Mouse (Mus musculus) lung, embryonic 15.5 days (tissue): ENCODE data around the gene Mesp2. TPM values are rescaled to one million over a fixed set of nuclear protein-coding genes. Genes with fewer than 3 reads are reported as not detected.

Experiments
- ATAC-seq: fragments of 200-750 bp; cut with Nextera tagmentation; 2 replicates; pipeline ENCODE4 v1.8.0; 2017; ENCODE audit warnings: moderate number of reproducible peaks, borderline replicate concordance; ENCODE audit not compliant: low FRiP score, low TSS enrichment; ENCODE audit errors: extremely low read depth
- H3K27ac ChIP-seq: fragments of 300-500 bp; sonication (generic); 2 replicates; pipeline ENCODE4 v1.5.1; 2015; ENCODE audit warnings: moderate library complexity, mild to moderate bottlenecking, inconsistent platforms
- H3K27me3 ChIP-seq: fragments of 300-500 bp; sonication (generic); 2 replicates; pipeline ENCODE4 v1.6.1; 2015; ENCODE audit warnings: inconsistent platforms
- H3K36me3 ChIP-seq: fragments of 300-500 bp; sonication (generic); 2 replicates; pipeline ENCODE4 v1.6.1; 2015; ENCODE audit warnings: inconsistent platforms
- H3K4me1 ChIP-seq: fragments of 300-500 bp; sonication (generic); 2 replicates; pipeline ENCODE4 v1.6.1; 2015; ENCODE audit warnings: inconsistent platforms
- H3K4me2 ChIP-seq: fragments of 300-500 bp; sonication (generic); 2 replicates; pipeline ENCODE4 v1.6.1; 2015; ENCODE audit warnings: inconsistent platforms, mild to moderate bottlenecking, moderate library complexity
- H3K4me3 ChIP-seq: fragments of 300-500 bp; sonication (generic); 2 replicates; pipeline ENCODE4 v1.5.1; 2015; ENCODE audit warnings: mild to moderate bottlenecking, inconsistent platforms
- H3K9ac ChIP-seq: fragments of 300-500 bp; sonication (generic); 2 replicates; pipeline ENCODE4 v1.6.1; 2015; ENCODE audit warnings: inconsistent platforms
- H3K9me3 ChIP-seq: fragments of 300-500 bp; sonication (generic); 2 replicates; pipeline ENCODE4 v1.6.1; 2016; ENCODE audit warnings: inconsistent platforms
- WGBS: fragments of 180-500 bp; shearing (Covaris S2); methylation state at CpG from one replicate; pipeline ENCODE4 v1.1.7; 2015; 5-methylcytosine and 5-hydroxymethylcytosine counted together
- polyA plus RNA-seq: library from polyadenylated mRNA; unstranded; fragments of >200 nt; fragmentation: Nextera tagmentation; extraction: Ambion mirVana; gene quantifications from 2 replicates; pipeline ENCODE4 v1.2.1, GENCODE M21; 2015

The Mesp2 gene
- polyA plus RNA-seq, 1 experiment from 2014 or later, result 0.56 TPM

GRCm38 (mm10) chr7:79818321-79818720 is 7.8 kb downstream of the Mesp2 start:
- ATAC-seq, result no peak
- Histone ChIP-seq H3K4me3 (no peak overlapping the region), H3K36me3 (no peaks in the 10 kb centered on the region), H3K27me3 (no peaks in the 10 kb centered on the region; the same call in 1 of the 2 replicates), H3K9ac (no peak overlapping the region), H3K9me3 (no peaks in the 10 kb centered on the region), H3K4me1 (0 out of 2 replicates have a peak, but pooled peaks cover 8% of the 10 kb centered on the region), H3K27ac (no peak overlapping the region), H3K4me2 (no peak overlapping the region)
- WGBS, result 11% methylated on average over 6 of the region's 6 CpGs

- H3K9me3 ChIP-seq, result no peaks in the 10 kb centered on the region
- H3K27ac ChIP-seq, result no peak overlapping the region
- no peaks in the 10 kb centered on the region for H3K36me3 ChIP-seq
- 15% methylated on average over 4 of the region's 4 CpGs for WGBS
- no peak for ATAC-seq
- H3K9ac ChIP-seq, result no peak overlapping the region
- H3K4me1 ChIP-seq, result 0 out of 2 replicates have a peak, but pooled peaks cover 8% of the 10 kb centered on the region
- H3K27me3 ChIP-seq, result no peaks in the 10 kb centered on the region; the same call in 1 of the 2 replicates
- no peak overlapping the region for H3K4me2 ChIP-seq
- no peak overlapping the region for H3K4me3 ChIP-seq
Measured at GRCm38 (mm10) chr7:79819515-79819914, 9.0 kb downstream of the Mesp2 start.

- no peak for ATAC-seq
- Histone ChIP-seq H3K27ac (no peak overlapping the region), H3K9ac (no peak overlapping the region), H3K4me3 (no peak overlapping the region), H3K27me3 (no peaks in the 10 kb centered on the region; the same call in 1 of the 2 replicates), H3K36me3 (no peaks in the 10 kb centered on the region), H3K9me3 (no peaks in the 10 kb centered on the region), H3K4me1 (0 out of 2 replicates have a peak, but pooled peaks cover 8% of the 10 kb centered on the region), H3K4me2 (no peak overlapping the region)
- WGBS, result 49% methylated on average over 11 of the region's 11 CpGs
Measured at GRCm38 (mm10) chr7:79819996-79820395, 9.5 kb downstream of the Mesp2 start.

- no peak overlapping the region for H3K4me3 ChIP-seq
- WGBS, result 61% methylated on average over 12 of the region's 12 CpGs
- H3K27ac ChIP-seq, result no peak overlapping the region
- H3K27me3 ChIP-seq, result no peaks in the 10 kb centered on the region; the same call in 1 of the 2 replicates
- no peaks in the 10 kb centered on the region for H3K9me3 ChIP-seq
- no peak overlapping the region for H3K9ac ChIP-seq
- ATAC-seq, result no peak
- H3K4me1 ChIP-seq, result 0 out of 2 replicates have a peak, but pooled peaks cover 8% of the 10 kb centered on the region
- no peak overlapping the region for H3K4me2 ChIP-seq
- H3K36me3 ChIP-seq, result no peaks in the 10 kb centered on the region
Measured at GRCm38 (mm10) chr7:79822092-79822695, 11.7 kb downstream of the Mesp2 start.

GRCm38 (mm10) chr7:79828341-79828740 is 17.8 kb downstream of the Mesp2 start:
- no peak overlapping the region for H3K9ac ChIP-seq
- WGBS, result 68% methylated on average over 3 of the region's 3 CpGs
- H3K4me1 ChIP-seq, result peaks cover 9% of the 10 kb centered on the region; the same call in 1 of the 2 replicates
- H3K36me3 ChIP-seq, result no peaks in the 10 kb centered on the region
- H3K27me3 ChIP-seq, result no peaks in the 10 kb centered on the region
- H3K4me2 ChIP-seq, result no peak overlapping the region
- ATAC-seq, result no peak
- no peak overlapping the region for H3K27ac ChIP-seq
- H3K4me3 ChIP-seq, result no peak overlapping the region
- H3K9me3 ChIP-seq, result no peaks in the 10 kb centered on the region

GRCm38 (mm10) chr7:79831145-79831544 is 20.6 kb downstream of the Mesp2 start:
- no peak overlapping the region for H3K4me3 ChIP-seq
- no peaks in the 10 kb centered on the region for H3K27me3 ChIP-seq
- peak overlapping the region; percentile 20 for H3K27ac ChIP-seq
- no peak for ATAC-seq
- peaks cover 9% of the 10 kb centered on the region; the same call in 1 of the 2 replicates for H3K4me1 ChIP-seq
- no peaks in the 10 kb centered on the region for H3K9me3 ChIP-seq
- no peak overlapping the region for H3K9ac ChIP-seq
- no peaks in the 10 kb centered on the region for H3K36me3 ChIP-seq
- WGBS, result 41% methylated on average over 6 of the region's 6 CpGs
- H3K4me2 ChIP-seq, result no peak overlapping the region

- Histone ChIP-seq H3K9ac (no peak overlapping the region), H3K4me2 (no peak overlapping the region), H3K9me3 (no peaks in the 10 kb centered on the region), H3K27me3 (no peaks in the 10 kb centered on the region), H3K4me3 (no peak overlapping the region), H3K36me3 (no peaks in the 10 kb centered on the region), H3K4me1 (peaks cover 9% of the 10 kb centered on the region; the same call in 1 of the 2 replicates), H3K27ac (peak overlapping the region; percentile 20)
- 32% methylated on average over 6 of the region's 6 CpGs for WGBS
- no peak for ATAC-seq
Measured at GRCm38 (mm10) chr7:79831585-79831984, 21.1 kb downstream of the Mesp2 start.

GRCm38 (mm10) chr7:79832980-79833379 is 22.5 kb downstream of the Mesp2 start:
- Histone ChIP-seq H3K27me3 (no peaks in the 10 kb centered on the region), H3K4me1 (peaks cover 9% of the 10 kb centered on the region; the same call in 1 of the 2 replicates), H3K9ac (no peak overlapping the region), H3K4me3 (no peak overlapping the region), H3K9me3 (no peaks in the 10 kb centered on the region), H3K27ac (no peak overlapping the region), H3K4me2 (no peak overlapping the region), H3K36me3 (no peaks in the 10 kb centered on the region)
- no peak for ATAC-seq

- Histone ChIP-seq H3K9me3 (no peaks in the 10 kb centered on the region), H3K9ac (no peak overlapping the region), H3K36me3 (no peaks in the 10 kb centered on the region), H3K27ac (no peak overlapping the region), H3K4me2 (no peak overlapping the region), H3K4me1 (peaks cover 9% of the 10 kb centered on the region; the same call in 1 of the 2 replicates), H3K4me3 (no peak overlapping the region), H3K27me3 (no peaks in the 10 kb centered on the region)
- 87% methylated on average over 6 of the region's 6 CpGs for WGBS
- no peak for ATAC-seq
Measured at GRCm38 (mm10) chr7:79835196-79835595, 24.7 kb downstream of the Mesp2 start.

- no peak overlapping the region for H3K4me2 ChIP-seq
- H3K9ac ChIP-seq, result no peak overlapping the region
- no peaks in the 10 kb centered on the region for H3K9me3 ChIP-seq
- H3K36me3 ChIP-seq, result no peaks in the 10 kb centered on the region
- no peaks in the 10 kb centered on the region for H3K27me3 ChIP-seq
- no peaks in the 10 kb centered on the region for H3K4me1 ChIP-seq
- no peak overlapping the region for H3K27ac ChIP-seq
- 34% methylated on average over 2 of the region's 2 CpGs for WGBS
- no peak overlapping the region for H3K4me3 ChIP-seq
- ATAC-seq, result no peak
Measured at GRCm38 (mm10) chr7:79837247-79837646, 26.7 kb downstream of the Mesp2 start.

- Histone ChIP-seq H3K27me3 (peaks cover 5% of the 10 kb centered on the region; the same call in 1 of the 2 replicates), H3K4me2 (no peak overlapping the region), H3K36me3 (no peaks in the 10 kb centered on the region), H3K9ac (no peak overlapping the region), H3K27ac (no peak overlapping the region), H3K9me3 (no peaks in the 10 kb centered on the region), H3K4me3 (no peak overlapping the region), H3K4me1 (no peaks in the 10 kb centered on the region)
- WGBS, result 48% methylated on average over 7 of the region's 7 CpGs
- ATAC-seq, result no peak
Measured at GRCm38 (mm10) chr7:79842163-79842562, 31.6 kb downstream of the Mesp2 start.

GRCm38 (mm10) chr7:79844090-79844802 is 33.7 kb downstream of the Mesp2 start:
- no peak overlapping the region for H3K27ac ChIP-seq
- peaks cover 15% of the 10 kb centered on the region; the same call in 1 of the 2 replicates for H3K27me3 ChIP-seq
- no peak overlapping the region for H3K4me2 ChIP-seq
- no peaks in the 10 kb centered on the region for H3K9me3 ChIP-seq
- H3K36me3 ChIP-seq, result no peaks in the 10 kb centered on the region
- no peak for ATAC-seq
- H3K4me1 ChIP-seq, result peaks cover 7% of the 10 kb centered on the region
- no peak overlapping the region for H3K9ac ChIP-seq
- H3K4me3 ChIP-seq, result no peak overlapping the region
- 58% methylated on average over 8 of the region's 8 CpGs for WGBS
